Mouse (Mus musculus) forebrain, embryonic 16.5 days (tissue): Measurements from ENCODE around the gene Hgd. TPM values are rescaled to one million over a fixed set of nuclear protein-coding genes. Genes with fewer than 3 reads are reported as not detected.
A peak's percentile ranks its signal among the peaks of the same experiment; 100 is the strongest.

Experiments used
- ATAC-seq: fragments of 200-750 bp; cut with Nextera tagmentation; 2 replicates; pipeline ENCODE4 v1.8.0; 2017; ENCODE audit warnings: mild to moderate bottlenecking, moderate library complexity
- H3K27ac ChIP-seq: fragments of 300-500 bp; sonication (generic); 2 replicates; pipeline ENCODE4 v1.5.1; 2014; ENCODE audit warnings: low read length, control low read depth
- H3K27me3 ChIP-seq: fragments of 300-500 bp; sonication (generic); replicated peaks from 2 replicates; pipeline ENCODE4 v1.6.1; 2014; ENCODE audit warnings: low read length; ENCODE audit not compliant: control insufficient read depth, insufficient read depth
- H3K36me3 ChIP-seq: fragments of 300-500 bp; sonication (generic); 2 replicates; pipeline ENCODE4 v1.6.1; 2014; ENCODE audit not compliant: control insufficient read depth, insufficient read depth
- H3K4me1 ChIP-seq: fragments of 300-500 bp; sonication (generic); replicated peaks from 2 replicates; pipeline ENCODE4 v1.6.1; 2014; ENCODE audit warnings: low read length; ENCODE audit not compliant: control insufficient read depth, insufficient read depth
- H3K4me2 ChIP-seq: fragments of 300-500 bp; sonication (generic); 2 replicates; pipeline ENCODE4 v1.6.1; 2014; ENCODE audit warnings: mild to moderate bottlenecking, low read length, control low read depth
- H3K4me3 ChIP-seq: fragments of 300-500 bp; sonication (generic); replicated peaks from 2 replicates; pipeline ENCODE4 v1.5.1; 2014; ENCODE audit warnings: mild to moderate bottlenecking, low read length, control low read depth
- H3K9ac ChIP-seq: fragments of 300-500 bp; sonication (generic); replicated peaks from 2 replicates; pipeline ENCODE4 v1.6.1; 2014; ENCODE audit warnings: low read depth, low read length, control low read depth
- H3K9me3 ChIP-seq: fragments of 300-500 bp; sonication (generic); 2 replicates; pipeline ENCODE4 v1.6.1; 2016; ENCODE audit warnings: low read length; ENCODE audit not compliant: control insufficient read depth
- WGBS: fragments of 180-500 bp; shearing (Covaris S2); extraction: QIAGEN DNeasy Blood & Tissue Kit; methylation state at CpG from one replicate; pipeline ENCODE4 v1.1.7; 2014; 5-methylcytosine and 5-hydroxymethylcytosine counted together
- polyA plus RNA-seq: library from polyadenylated mRNA; unstranded; fragments of >200 nt; fragmentation: Nextera tagmentation; extraction: Ambion mirVana; gene quantifications from 2 replicates; pipeline ENCODE4 v1.2.1, GENCODE M21; 2015

The Hgd gene
- polyA plus RNA-seq, 1 experiment from 2014 or later: 0.23 TPM

- WGBS: 95% methylated on average over 5 of the region's 5 CpGs
- Histone ChIP-seq H3K9me3 (peaks cover 3% of the 10 kb centered on the region; the same call in 1 of the 2 replicates), H3K4me2 (no peak overlapping the region), H3K27me3 (no peaks in the 10 kb centered on the region), H3K27ac (no peak overlapping the region), H3K4me3 (no peak overlapping the region), H3K36me3 (0 out of 2 replicates have a peak, but pooled peaks cover 2% of the 10 kb centered on the region), H3K4me1 (no peaks in the 10 kb centered on the region), H3K9ac (no peak overlapping the region)
- no peak for ATAC-seq
Observed at GRCm38 (mm10) chr16:37573061-37573460, 6.9 kb upstream of the Hgd start.

GRCm38 (mm10) chr16:37575325-37575724 is 4.6 kb upstream of the Hgd start:
- peak; percentile 33; the same call in 1 of the 2 replicates for ATAC-seq
- WGBS: 71% methylated on average over 1 of the region's 3 CpGs

GRCm38 (mm10) chr16:37579591-37579990 is 362 bp upstream of the Hgd start:
- no peak overlapping the region for H3K4me3 ChIP-seq
- H3K27me3 ChIP-seq: no peaks in the 10 kb centered on the region
- H3K4me2 ChIP-seq: no peak overlapping the region
- H3K9me3 ChIP-seq: no peaks in the 10 kb centered on the region
- H3K4me1 ChIP-seq: peaks cover 17% of the 10 kb centered on the region
- H3K27ac ChIP-seq: no peak overlapping the region
- ATAC-seq: no peak
- WGBS: 88% methylated on average over 1 of the region's 1 CpGs
- H3K36me3 ChIP-seq: no peaks in the 10 kb centered on the region
- H3K9ac ChIP-seq: no peak overlapping the region

More at GRCm38 (mm10) chr16:37575325-37575724, 4.6 kb upstream of the Hgd start:
- 0 out of 2 replicates have a peak, but pooled peaks cover 2% of the 10 kb centered on the region for H3K36me3 ChIP-seq
- no peak overlapping the region for H3K4me3 ChIP-seq
- peaks cover 3% of the 10 kb centered on the region; the same call in 1 of the 2 replicates for H3K9me3 ChIP-seq
- no peak overlapping the region for H3K4me2 ChIP-seq
- no peaks in the 10 kb centered on the region for H3K27me3 ChIP-seq
- H3K27ac ChIP-seq: no peak overlapping the region
- H3K4me1 ChIP-seq: no peaks in the 10 kb centered on the region
- no peak overlapping the region for H3K9ac ChIP-seq

GRCm38 (mm10) chr16:37580651-37581050 is 698 bp downstream of the Hgd start:
- no peak overlapping the region for H3K4me3 ChIP-seq
- H3K36me3 ChIP-seq: no peaks in the 10 kb centered on the region
- H3K27ac ChIP-seq: no peak overlapping the region
- no peak overlapping the region for H3K9ac ChIP-seq
- H3K9me3 ChIP-seq: no peaks in the 10 kb centered on the region
- WGBS: 86% methylated on average over 4 of the region's 4 CpGs
- no peak for ATAC-seq
- H3K4me2 ChIP-seq: no peak overlapping the region
- peaks cover 21% of the 10 kb centered on the region for H3K4me1 ChIP-seq
- H3K27me3 ChIP-seq: no peaks in the 10 kb centered on the region

DNA sequence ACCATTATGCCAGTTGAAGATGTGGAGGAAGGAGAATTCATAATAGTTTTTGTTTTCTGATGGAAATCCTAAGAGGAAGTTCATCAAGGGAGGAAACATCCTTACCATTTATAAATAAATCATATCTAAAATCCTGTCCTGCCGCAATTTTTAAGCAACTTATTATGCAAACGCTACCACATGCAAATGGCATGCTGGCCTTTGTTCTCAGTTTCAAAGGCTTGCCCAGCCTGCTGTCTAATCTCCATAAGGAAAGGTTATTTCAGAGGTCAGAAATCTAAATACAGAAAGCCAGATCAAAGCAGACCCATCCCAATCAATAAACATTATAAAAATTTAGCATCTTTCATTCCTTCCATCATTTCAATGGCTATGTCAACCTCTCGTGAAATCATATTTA is 1.9 kb downstream of the Hgd start:
- H3K4me3 ChIP-seq: no peak overlapping the region
- peaks cover 21% of the 10 kb centered on the region for H3K4me1 ChIP-seq
- WGBS: 35% methylated on average over 3 of the region's 3 CpGs
- ATAC-seq: no peak
- no peaks in the 10 kb centered on the region for H3K36me3 ChIP-seq
- no peaks in the 10 kb centered on the region for H3K9me3 ChIP-seq
- H3K9ac ChIP-seq: no peak overlapping the region
- no peak overlapping the region for H3K27ac ChIP-seq
- no peaks in the 10 kb centered on the region for H3K27me3 ChIP-seq
- H3K4me2 ChIP-seq: no peak overlapping the region

GRCm38 (mm10) chr16:37583306-37583705 is 3.4 kb downstream of the Hgd start:
- H3K9ac ChIP-seq: no peak overlapping the region
- H3K4me1 ChIP-seq: peaks cover 21% of the 10 kb centered on the region
- no peaks in the 10 kb centered on the region for H3K27me3 ChIP-seq
- H3K27ac ChIP-seq: peak overlapping the region; percentile 93
- no peak for ATAC-seq
- no peaks in the 10 kb centered on the region for H3K36me3 ChIP-seq
- H3K9me3 ChIP-seq: no peaks in the 10 kb centered on the region
- 74% methylated on average over 3 of the region's 3 CpGs for WGBS
- no peak overlapping the region for H3K4me3 ChIP-seq
- H3K4me2 ChIP-seq: no peak overlapping the region

- Histone ChIP-seq H3K4me3 (peak overlapping the region; percentile 33), H3K36me3 (no peaks in the 10 kb centered on the region), H3K4me1 (peaks cover 21% of the 10 kb centered on the region), H3K9me3 (no peaks in the 10 kb centered on the region), H3K4me2 (peak overlapping the region; percentile 58), H3K27me3 (no peaks in the 10 kb centered on the region), H3K27ac (peak overlapping the region; percentile 93), H3K9ac (peak overlapping the region; percentile 60)
- ATAC-seq: peak; percentile 22; the same call in 1 of the 2 replicates
- 30% methylated on average over 6 of the region's 6 CpGs for WGBS
Observed at GRCm38 (mm10) chr16:37583801-37584200, 3.8 kb downstream of the Hgd start.

GRCm38 (mm10) chr16:37584218-37585035 is 4.5 kb downstream of the Hgd start:
- peaks cover 21% of the 10 kb centered on the region for H3K4me1 ChIP-seq
- no peaks in the 10 kb centered on the region for H3K27me3 ChIP-seq
- H3K9me3 ChIP-seq: no peaks in the 10 kb centered on the region
- ATAC-seq: peak; percentile 86
- H3K4me3 ChIP-seq: peak overlapping the region; percentile 33
- H3K4me2 ChIP-seq: peak overlapping the region; percentile 58
- no peaks in the 10 kb centered on the region for H3K36me3 ChIP-seq
- H3K27ac ChIP-seq: peak overlapping the region; percentile 93
- H3K9ac ChIP-seq: peak overlapping the region; percentile 60
- 1% methylated on average over 25 of the region's 25 CpGs for WGBS

GRCm38 (mm10) chr16:37585129-37585563 is 5.2 kb downstream of the Hgd start:
- 53% methylated on average over 8 of the region's 8 CpGs for WGBS
- peak overlapping the region; percentile 60; the same call in 1 of the 2 replicates for H3K9ac ChIP-seq
- no peak overlapping the region; the same call in 1 of the 2 replicates for H3K4me2 ChIP-seq

More at GRCm38 (mm10) chr16:37585129-37585563, 5.2 kb downstream of the Hgd start:
- Histone ChIP-seq H3K4me3 (no peak overlapping the region), H3K36me3 (no peaks in the 10 kb centered on the region), H3K27ac (peak overlapping the region; percentile 93), H3K9me3 (no peaks in the 10 kb centered on the region), H3K4me1 (peaks cover 21% of the 10 kb centered on the region), H3K27me3 (no peaks in the 10 kb centered on the region)
- peak; percentile 19 for ATAC-seq
